Mouse (Mus musculus): ENCODE measurements around the gene Tmem251. TPM values are rescaled to one million over a fixed set of nuclear protein-coding genes. Genes with fewer than 3 reads are reported as not detected.

Gene Tmem251
- polyA plus RNA-seq, 1 experiment from 2014 or later: 15.2 TPM

DNA sequence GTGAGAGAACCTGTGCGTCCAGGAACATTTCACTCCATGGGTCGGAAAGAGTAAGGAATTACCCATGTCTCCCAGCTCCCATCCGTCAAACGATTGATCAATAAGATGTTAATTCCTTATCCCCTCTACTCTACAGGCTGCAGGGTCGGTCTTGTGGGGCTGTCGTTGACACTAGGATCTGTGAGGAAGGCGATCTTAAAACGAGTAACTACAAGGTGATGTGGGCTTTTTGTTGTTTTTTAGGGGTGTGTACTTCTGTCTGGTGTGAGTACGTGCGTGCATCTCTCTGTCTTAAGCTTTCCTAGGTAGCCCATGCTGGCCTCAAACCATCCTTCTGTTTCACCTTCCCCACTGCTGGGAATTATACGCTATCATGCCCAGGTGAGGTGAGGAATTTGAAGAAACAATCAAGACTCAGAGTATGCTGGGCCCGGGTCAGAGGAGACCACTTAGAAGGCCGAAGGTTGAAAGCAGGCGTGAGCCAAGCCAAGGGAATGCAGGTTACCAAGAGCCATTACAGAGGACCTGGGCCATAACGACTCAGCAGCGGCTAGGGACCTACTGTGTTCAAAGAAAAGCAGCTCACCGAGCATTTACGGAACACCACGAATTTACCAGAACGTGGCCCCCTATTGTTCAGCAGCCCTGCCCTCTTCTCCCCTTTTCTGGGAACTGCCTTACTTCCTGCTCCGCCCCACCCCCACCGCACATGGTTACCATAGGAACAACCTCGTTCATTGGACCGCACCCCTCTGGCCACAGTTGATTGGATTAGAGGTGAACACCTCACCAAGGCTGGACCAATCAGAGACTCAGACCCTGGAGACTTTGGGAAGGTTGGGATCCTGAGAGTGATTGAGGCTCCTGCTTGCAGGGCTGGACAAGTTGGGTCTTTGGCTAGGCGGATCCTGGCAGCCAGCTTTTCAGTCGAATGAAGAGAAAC, 13.4 kb upstream of the Tmem251 start:
- Histone ChIP-seq H3K9me3 (replicated peaks; ENCODE audit: low read length) (no peaks in the 10 kb centered on the region), H3K27me3 (ENCODE audit: insufficient read depth, low read length) (no peaks in the 10 kb centered on the region), H3K9ac (ENCODE audit: low read depth, low read length) (no peak overlapping the region), H3K4me1 (replicated peaks; ENCODE audit: insufficient read depth, low read length) (0 out of 2 replicates have a peak, but pooled peaks cover 6% of the 10 kb centered on the region), H3K4me3 (replicated peaks; ENCODE audit: low read depth, low read length) (peak overlapping the region; percentile 15; the same call in 1 of the 2 replicates), H3K27ac (peak overlapping the region; percentile 65; the same call in 1 of the 2 replicates), H3K4me2 (ENCODE audit: low read length) (peak overlapping the region; percentile 43), H3K36me3 (ENCODE audit: insufficient read depth, low read length) (no peaks in the 10 kb centered on the region)
- ATAC-seq (replicated peaks; ENCODE audit: low FRiP score, low read depth) (peak; percentile 94), DNase-seq (ENCODE audit: low spot score) (peak; percentile 91)
- peak; percentile 8; the same call in 1 of the 2 replicates for TF ChIP-seq CTCF (IDR thresholded peaks at IDR 0.05; ENCODE audit: low read depth)
- WGBS: 32% methylated on average over 26 of the region's 26 CpGs

DNA sequence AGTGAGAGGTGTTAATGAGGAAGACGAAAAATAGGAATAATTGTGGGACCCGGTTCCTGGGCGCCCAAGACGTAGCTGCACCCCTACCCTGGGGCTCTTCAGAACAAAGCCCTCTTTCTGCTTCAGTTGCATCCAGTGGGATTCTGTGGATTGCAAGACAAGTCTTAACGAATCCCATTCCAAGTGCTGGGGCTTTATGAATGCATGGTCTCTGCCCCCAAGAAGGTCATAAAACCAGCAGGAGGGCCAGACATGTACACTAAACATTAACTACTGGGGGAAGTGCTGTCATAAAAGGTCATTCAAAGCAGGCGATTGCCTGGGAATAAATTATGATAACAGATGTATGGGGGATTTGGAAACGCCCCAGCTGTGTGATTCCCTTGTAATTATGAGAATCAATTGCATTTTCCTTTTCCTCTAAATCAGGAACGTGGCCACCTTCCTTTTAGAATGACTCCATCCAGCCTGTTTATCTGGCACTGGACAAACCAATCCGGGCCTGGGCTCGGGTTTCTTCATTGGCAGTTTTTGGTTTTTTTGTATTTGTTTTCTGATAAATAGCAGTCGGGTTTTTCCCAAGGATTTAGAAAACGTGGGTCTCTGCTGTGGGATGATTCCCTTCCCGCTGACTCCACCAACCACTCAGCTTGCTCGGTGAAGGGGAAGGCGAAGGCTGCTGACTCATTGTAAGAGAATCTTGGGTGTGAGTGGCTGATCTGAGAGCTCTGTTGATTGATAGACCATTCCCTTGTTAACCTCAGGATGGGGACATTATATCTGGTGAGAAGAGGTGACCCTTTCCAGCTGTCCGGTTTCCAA, 12.6 kb upstream of the Tmem251 start:
- Histone ChIP-seq H3K36me3 (ENCODE audit: insufficient read depth, low read length) (no peaks in the 10 kb centered on the region), H3K9ac (ENCODE audit: low read depth, low read length) (no peak overlapping the region), H3K4me3 (replicated peaks; ENCODE audit: low read depth, low read length) (no peak overlapping the region), H3K9me3 (replicated peaks; ENCODE audit: low read length) (no peaks in the 10 kb centered on the region), H3K27me3 (ENCODE audit: insufficient read depth, low read length) (no peaks in the 10 kb centered on the region), H3K27ac (peak overlapping the region; percentile 65; the same call in 1 of the 2 replicates), H3K4me1 (replicated peaks; ENCODE audit: insufficient read depth, low read length) (0 out of 2 replicates have a peak, but pooled peaks cover 6% of the 10 kb centered on the region), H3K4me2 (ENCODE audit: low read length) (peak overlapping the region; percentile 43)
- DNase-seq (ENCODE audit: low spot score) (peak; percentile 57), ATAC-seq (replicated peaks; ENCODE audit: low FRiP score, low read depth) (peak; percentile 42)
- 16% methylated on average over 16 of the region's 16 CpGs for WGBS
- TF ChIP-seq CTCF (IDR thresholded peaks at IDR 0.05; ENCODE audit: low read depth): no peak

DNA sequence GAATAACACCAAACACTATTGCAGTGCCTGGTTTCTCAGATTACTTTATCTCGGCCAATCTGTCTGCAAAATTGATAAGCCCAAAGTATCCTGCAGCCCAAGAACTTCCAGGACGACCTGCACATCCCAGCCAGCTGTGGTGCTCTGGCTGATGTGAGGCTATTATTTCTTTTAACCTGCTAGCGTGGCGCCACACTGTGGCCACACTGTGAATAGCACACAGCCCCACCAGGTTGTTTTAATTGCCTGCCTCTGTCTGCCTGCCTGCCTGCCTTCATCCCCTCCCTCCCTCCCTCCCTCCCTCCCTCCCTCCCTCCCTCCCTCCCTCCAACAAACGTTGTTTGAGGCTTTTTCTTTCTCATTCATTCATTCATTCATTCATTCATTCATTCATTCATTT, 10.2 kb upstream of the Tmem251 start:
- Histone ChIP-seq H3K4me2 (ENCODE audit: low read length) (no peak overlapping the region), H3K4me1 (replicated peaks; ENCODE audit: insufficient read depth, low read length) (0 out of 2 replicates have a peak, but pooled peaks cover 6% of the 10 kb centered on the region), H3K9me3 (replicated peaks; ENCODE audit: low read length) (no peaks in the 10 kb centered on the region), H3K9ac (ENCODE audit: low read depth, low read length) (no peak overlapping the region), H3K27me3 (ENCODE audit: insufficient read depth, low read length) (no peaks in the 10 kb centered on the region), H3K27ac (no peak overlapping the region), H3K4me3 (replicated peaks; ENCODE audit: low read depth, low read length) (no peak overlapping the region), H3K36me3 (ENCODE audit: insufficient read depth, low read length) (no peaks in the 10 kb centered on the region)
- DNase-seq (ENCODE audit: low spot score) (peak; percentile 77), ATAC-seq (replicated peaks; ENCODE audit: low FRiP score, low read depth) (no peak)
- WGBS: 7% methylated on average over 4 of the region's 5 CpGs
- peak; percentile 75 for TF ChIP-seq CTCF (IDR thresholded peaks at IDR 0.05; ENCODE audit: low read depth)

DNA sequence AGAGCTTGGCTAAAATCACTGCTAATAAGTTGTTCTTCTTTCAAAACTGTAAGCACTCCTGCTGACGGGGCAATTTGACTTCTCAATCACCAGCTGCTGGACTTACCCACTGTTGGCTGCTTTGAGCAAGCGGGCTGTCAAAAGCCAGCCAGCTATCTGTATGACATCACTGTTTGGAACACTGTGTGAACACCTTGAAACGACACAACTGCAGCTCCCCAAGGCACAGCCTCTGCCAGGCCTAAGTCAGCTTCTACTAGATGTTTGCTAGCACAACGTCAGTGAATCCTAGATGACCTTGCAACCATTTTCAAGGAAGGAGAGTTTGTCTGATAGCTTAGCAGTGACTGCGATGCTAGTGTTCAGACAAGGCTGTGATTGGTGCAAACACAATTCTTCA, 4.5 kb upstream of the Tmem251 start:
- TF ChIP-seq CTCF (IDR thresholded peaks at IDR 0.05; ENCODE audit: low read depth): no peak
- no peaks in the 10 kb centered on the region for H3K36me3 ChIP-seq (ENCODE audit: insufficient read depth, low read length)
- peaks cover 6% of the 10 kb centered on the region; the same call in 1 of the 2 replicates for H3K4me1 ChIP-seq (replicated peaks; ENCODE audit: insufficient read depth, low read length)
- no peak overlapping the region for H3K4me3 ChIP-seq (replicated peaks; ENCODE audit: low read depth, low read length)
- no peak overlapping the region for H3K27ac ChIP-seq
- no peak overlapping the region for H3K9ac ChIP-seq (ENCODE audit: low read depth, low read length)
- no peaks in the 10 kb centered on the region for H3K27me3 ChIP-seq (ENCODE audit: insufficient read depth, low read length)
- DNase-seq (ENCODE audit: low spot score) (no peak), ATAC-seq (replicated peaks; ENCODE audit: low FRiP score, low read depth) (no peak)
- H3K9me3 ChIP-seq (replicated peaks; ENCODE audit: low read length): no peaks in the 10 kb centered on the region
- H3K4me2 ChIP-seq (ENCODE audit: low read length): no peak overlapping the region
- WGBS: 76% methylated on average over 5 of the region's 5 CpGs

DNA sequence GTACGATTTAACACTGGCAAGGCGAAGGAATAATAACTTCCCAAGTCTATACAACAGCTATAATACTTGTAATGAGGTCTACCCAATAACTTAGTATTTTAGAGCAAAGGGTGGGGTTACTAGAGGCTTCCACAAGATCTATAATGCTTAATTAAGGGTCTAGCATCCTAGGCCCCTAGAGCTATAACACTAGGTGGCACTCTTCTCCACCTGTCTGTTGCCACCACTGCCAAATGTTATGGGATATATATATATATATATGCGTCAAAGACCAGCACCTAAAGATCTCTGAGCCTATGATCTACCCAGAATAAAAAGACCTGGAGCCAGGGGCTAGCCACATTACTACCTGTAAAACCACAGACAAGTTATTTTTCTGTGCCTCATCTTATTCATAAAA, 3.3 kb upstream of the Tmem251 start:
- WGBS: 71% methylated on average over 3 of the region's 3 CpGs
- H3K4me1 ChIP-seq (replicated peaks; ENCODE audit: insufficient read depth, low read length): peaks cover 6% of the 10 kb centered on the region; the same call in 1 of the 2 replicates
- H3K9ac ChIP-seq (ENCODE audit: low read depth, low read length): no peak overlapping the region
- peak; percentile 66 for TF ChIP-seq CTCF (IDR thresholded peaks at IDR 0.05; ENCODE audit: low read depth)
- H3K4me3 ChIP-seq (replicated peaks; ENCODE audit: low read depth, low read length): no peak overlapping the region
- DNase-seq (ENCODE audit: low spot score) (peak; percentile 51), ATAC-seq (replicated peaks; ENCODE audit: low FRiP score, low read depth) (no peak)
- H3K4me2 ChIP-seq (ENCODE audit: low read length): no peak overlapping the region
- H3K27me3 ChIP-seq (ENCODE audit: insufficient read depth, low read length): no peaks in the 10 kb centered on the region
- no peaks in the 10 kb centered on the region for H3K9me3 ChIP-seq (replicated peaks; ENCODE audit: low read length)
- no peak overlapping the region for H3K27ac ChIP-seq
- H3K36me3 ChIP-seq (ENCODE audit: insufficient read depth, low read length): no peaks in the 10 kb centered on the region

DNA sequence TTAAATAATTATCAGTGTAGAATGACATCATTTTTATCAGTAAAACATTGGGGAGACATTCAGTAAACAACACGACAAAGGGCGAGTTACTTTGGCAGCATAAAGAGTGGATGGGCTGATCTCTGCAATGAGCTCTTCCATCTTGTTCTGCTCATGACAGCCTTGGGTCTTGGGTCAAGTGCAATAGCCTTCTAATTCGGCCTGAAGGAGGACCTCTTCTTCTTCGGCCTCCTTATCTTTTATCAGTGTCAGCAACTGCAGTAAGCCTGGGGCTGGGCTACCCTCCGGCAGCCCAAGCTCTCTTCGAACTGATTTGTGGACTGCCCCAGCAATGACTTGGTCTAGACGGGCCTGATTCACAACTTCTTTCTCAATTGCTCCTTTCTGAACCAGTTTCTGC, 1.5 kb upstream of the Tmem251 start:
- DNase-seq (ENCODE audit: low spot score) (no peak), ATAC-seq (replicated peaks; ENCODE audit: low FRiP score, low read depth) (no peak)
- Histone ChIP-seq H3K27ac (no peak overlapping the region), H3K36me3 (ENCODE audit: insufficient read depth, low read length) (no peaks in the 10 kb centered on the region), H3K27me3 (ENCODE audit: insufficient read depth, low read length) (no peaks in the 10 kb centered on the region), H3K9ac (ENCODE audit: low read depth, low read length) (no peak overlapping the region), H3K9me3 (replicated peaks; ENCODE audit: low read length) (no peaks in the 10 kb centered on the region), H3K4me3 (replicated peaks; ENCODE audit: low read depth, low read length) (no peak overlapping the region), H3K4me1 (replicated peaks; ENCODE audit: insufficient read depth, low read length) (peaks cover 6% of the 10 kb centered on the region; the same call in 1 of the 2 replicates), H3K4me2 (ENCODE audit: low read length) (no peak overlapping the region)
- WGBS: 78% methylated on average over 7 of the region's 7 CpGs
- TF ChIP-seq CTCF (IDR thresholded peaks at IDR 0.05; ENCODE audit: low read depth): no peak

Measured in kidney, postnatal 0 days (tissue).